Mouse (Mus musculus): ENCODE data around the gene St3gal4. TPM values are rescaled to one million over a fixed set of nuclear protein-coding genes. Genes with fewer than 3 reads are reported as not detected.
A peak's percentile ranks its signal among the peaks of the same experiment; 100 is the strongest.

Gene St3gal4
- total and polyA plus RNA-seq, 3 experiments, result 54.2 to 56.3 TPM; not detected in 1

GRCm38 (mm10) chr9:35114234-35114633, 4.8 kb downstream of the St3gal4 start:
- no peak overlapping the region for H3K27ac ChIP-seq (ENCODE audit: control insufficient read depth, low read depth, low read length)
- no peak for DNase-seq (ENCODE audit: low read depth, low spot score)
- peaks cover 84% of the 10 kb centered on the region for H3K79me2 ChIP-seq (ENCODE audit: control insufficient read depth, insufficient read depth, low read length, poor library complexity)
- H3K9me3 ChIP-seq (replicated peaks; ENCODE audit: insufficient read depth, low read length), result no peaks in the 10 kb centered on the region
- TF ChIP-seq SIN3A (IDR thresholded peaks at IDR 0.05; ENCODE audit: low read length) (no peak), TAL1 (IDR thresholded peaks at IDR 0.05; ENCODE audit: low read length) (no peak), POLR2AphosphoS2 (IDR thresholded peaks at IDR 0.05; ENCODE audit: low read length) (no peak), GABPA (IDR thresholded peaks at IDR 0.05; ENCODE audit: low read depth, low read length) (no peak), MAX (IDR thresholded peaks at IDR 0.05; ENCODE audit: low read length) (no peak)
- no peaks in the 10 kb centered on the region for H3K27me3 ChIP-seq (ENCODE audit: control insufficient read depth in 1 of 2, insufficient read depth in 2 of 2, low read length in 2 of 2)
- peaks cover 3 to 29% of the 10 kb centered on the region in 2 experiments for H3K4me1 ChIP-seq (ENCODE audit: control insufficient read depth in 1 of 2, insufficient read depth in 2 of 2, low read length in 2 of 2)
- H3K36me3 ChIP-seq (ENCODE audit: control insufficient read depth in 1 of 2, insufficient read depth in 2 of 2, low read length in 2 of 2), result peaks cover 0 to 28% of the 10 kb centered on the region in 2 experiments; a peak in 2 of 4 replicates
- H3K9ac ChIP-seq (ENCODE audit: control insufficient read depth, low read depth, low read length, poor library complexity, severe bottlenecking), result peak overlapping the region; percentile 30
- no peak overlapping the region for H3K4me3 ChIP-seq (ENCODE audit: control insufficient read depth in 1 of 2, insufficient read depth in 1 of 2, low read depth in 2 of 2, low read length in 2 of 2)

GRCm38 (mm10) chr9:35111941-35112595, 7.0 kb downstream of the St3gal4 start:
- no peak overlapping the region for H3K4me3 ChIP-seq (ENCODE audit: control insufficient read depth in 1 of 2, insufficient read depth in 1 of 2, low read depth in 2 of 2, low read length in 2 of 2)
- no peak for DNase-seq (ENCODE audit: low read depth, low spot score)
- H3K4me1 ChIP-seq (ENCODE audit: control insufficient read depth in 1 of 2, insufficient read depth in 2 of 2, low read length in 2 of 2), result peaks cover 3 to 33% of the 10 kb centered on the region in 2 experiments

GRCm38 (mm10) chr9:35111446-35111845, 7.6 kb downstream of the St3gal4 start:
- Histone ChIP-seq H3K4me3 (ENCODE audit: control insufficient read depth in 1 of 2, insufficient read depth in 1 of 2, low read depth in 2 of 2, low read length in 2 of 2) (no peak overlapping the region), H3K36me3 (ENCODE audit: control insufficient read depth in 1 of 2, insufficient read depth in 2 of 2, low read length in 2 of 2) (peaks cover 0 to 22% of the 10 kb centered on the region in 2 experiments; a peak in 2 of 4 replicates), H3K79me2 (ENCODE audit: control insufficient read depth, insufficient read depth, low read length, poor library complexity) (peaks cover 79% of the 10 kb centered on the region), H3K9me3 (replicated peaks; ENCODE audit: insufficient read depth, low read length) (no peaks in the 10 kb centered on the region), H3K9ac (ENCODE audit: control insufficient read depth, low read depth, low read length, poor library complexity, severe bottlenecking) (no peak overlapping the region), H3K27me3 (ENCODE audit: control insufficient read depth in 1 of 2, insufficient read depth in 2 of 2, low read length in 2 of 2) (no peaks in the 10 kb centered on the region), H3K27ac (ENCODE audit: control insufficient read depth, low read depth, low read length) (no peak overlapping the region), H3K4me1 (ENCODE audit: control insufficient read depth in 1 of 2, insufficient read depth in 2 of 2, low read length in 2 of 2) (peaks cover 4 to 33% of the 10 kb centered on the region in 2 experiments)
- DNase-seq (ENCODE audit: low read depth, low spot score), result no peak
- TF ChIP-seq GATA1 (IDR thresholded peaks at IDR 0.05; ENCODE audit: low read depth, low read length), result no peak
- no peak for TF ChIP-seq TBP (IDR thresholded peaks at IDR 0.05; ENCODE audit: low read depth, low read length)
- no peak for TF ChIP-seq ZKSCAN1 (IDR thresholded peaks at IDR 0.05; ENCODE audit: low read depth, low read length)
- TF ChIP-seq E2F4 (IDR thresholded peaks at IDR 0.05; ENCODE audit: borderline replicate concordance, low read depth, low read length), result no peak
- no peak for TF ChIP-seq MAX (IDR thresholded peaks at IDR 0.05; ENCODE audit: low read length)
- TF ChIP-seq SMC3 (IDR thresholded peaks at IDR 0.05; ENCODE audit: low read depth, low read length), result no peak
- no peak for TF ChIP-seq TAL1 (IDR thresholded peaks at IDR 0.05; ENCODE audit: low read length)
- no peak for TF ChIP-seq SIN3A (IDR thresholded peaks at IDR 0.05; ENCODE audit: low read length)

More at GRCm38 (mm10) chr9:35111941-35112595, 7.0 kb downstream of the St3gal4 start:
- TF ChIP-seq RCOR1 (IDR thresholded peaks at IDR 0.05; ENCODE audit: low read depth, low read length) (no peak), ZC3H11A (IDR thresholded peaks at IDR 0.05; ENCODE audit: low read depth, low read length) (no peak), KAT2A (conservative IDR thresholded peaks at IDR 0.05; ENCODE audit: low read depth, low read length) (no peak), CHD1 (IDR thresholded peaks at IDR 0.05; ENCODE audit: low read depth, low read length) (no peak), POLR2AphosphoS5 (IDR thresholded peaks at IDR 0.05; ENCODE audit: borderline replicate concordance, low read depth, low read length) (no peak), TCF12 (IDR thresholded peaks at IDR 0.05; ENCODE audit: low read depth, low read length) (no peak), ELF1 (IDR thresholded peaks at IDR 0.05; ENCODE audit: low read depth, low read length) (no peak), NELFE (IDR thresholded peaks at IDR 0.05; ENCODE audit: low read depth, low read length) (no peak), RAD21 (IDR thresholded peaks at IDR 0.05; ENCODE audit: low read depth, low read length) (no peak), MXI1 (IDR thresholded peaks at IDR 0.05; ENCODE audit: low read depth, low read length) (no peak)
- Histone ChIP-seq H3K9ac (ENCODE audit: control insufficient read depth, low read depth, low read length, poor library complexity, severe bottlenecking) (no peak overlapping the region), H3K79me2 (ENCODE audit: control insufficient read depth, insufficient read depth, low read length, poor library complexity) (peaks cover 83% of the 10 kb centered on the region), H3K27me3 (ENCODE audit: control insufficient read depth in 1 of 2, insufficient read depth in 2 of 2, low read length in 2 of 2) (no peaks in the 10 kb centered on the region), H3K9me3 (replicated peaks; ENCODE audit: insufficient read depth, low read length) (no peaks in the 10 kb centered on the region), H3K36me3 (ENCODE audit: control insufficient read depth in 1 of 2, insufficient read depth in 2 of 2, low read length in 2 of 2) (peaks cover 0 to 22% of the 10 kb centered on the region in 2 experiments; a peak in 2 of 4 replicates), H3K27ac (ENCODE audit: control insufficient read depth, low read depth, low read length) (no peak overlapping the region)

Measured in MEL (cell line).